Mouse (Mus musculus): Measurements from ENCODE around the gene Enpp7.

The Enpp7 gene

GRCm38 (mm10) chr11:119036447-119036846 lies 48.5 kb downstream of the Enpp7 start:
- DNase-seq = no peak

GRCm38 (mm10) chr11:119036934-119037779 lies 49.2 kb downstream of the Enpp7 start:
- DNase-seq = peak in 1 of 2 experiments; percentile 49

- DNase-seq = no peak
These were observed 49.9 kb downstream of the Enpp7 start for GRCm38 (mm10) chr11:119037780-119038401.

GRCm38 (mm10) chr11:119038744-119039484 lies 50.9 kb downstream of the Enpp7 start:
- DNase-seq = no peak

GRCm38 (mm10) chr11:119039732-119040512 lies 51.9 kb downstream of the Enpp7 start:
- DNase-seq = no peak

GRCm38 (mm10) chr11:119040600-119041324 lies 52.8 kb downstream of the Enpp7 start, which contains the start of gene Cbx8:
Gene Cbx8 (minus strand): TSS chr11:119040969.
- DNase-seq = peak; percentile 100

GRCm38 (mm10) chr11:119041325-119041716 lies 53.3 kb downstream of the Enpp7 start:
- no peak for DNase-seq

GRCm38 (mm10) chr11:119041750-119042465 lies 53.9 kb downstream of the Enpp7 start:
- DNase-seq = peak in 1 of 2 experiments; percentile 16

Measured in kidney, postnatal 36 days (tissue).